Mouse (Mus musculus): ENCODE data around the gene Cpeb3.

GRCm38 (mm10) chr19:37079151-37079550 is 129.2 kb downstream of the Cpeb3 start:
- TF ChIP-seq POLR2A (IDR thresholded peaks at IDR 0.05; ENCODE audit: control insufficient read depth, low read depth, low read length) (no peak), CTCF (IDR thresholded peaks at IDR 0.05; ENCODE audit: control insufficient read depth, insufficient read depth, insufficient replicate concordance, low read depth, low read length) (no peak)
